Mouse (Mus musculus) macrophage (primary cell): ENCODE data around the gene Gtf3a. TPM values are rescaled to one million over a fixed set of nuclear protein-coding genes. Genes with fewer than 3 reads are reported as not detected.
"Not testable (repeated sequence)": the region's sequence is repeated elsewhere in the genome, so short reads cannot be mapped to it uniquely, and the experiment has no call there.

Source experiments
- H3K27ac ChIP-seq: fragments of 350-480 bp; formaldehyde crosslinking; 2 replicates; pipeline ENCODE4 v1.9.0; 2021
- H3K36me3 ChIP-seq: fragments of 350-480 bp; formaldehyde crosslinking; 2 replicates; pipeline ENCODE4 v1.9.0; 2021; ENCODE audit errors: inconsistent target
- H3K4me3 ChIP-seq: fragments of 350-480 bp; formaldehyde crosslinking; 2 replicates; pipeline ENCODE4 v1.9.0; 2021; ENCODE audit errors: inconsistent target
- H3K79me2 ChIP-seq: fragments of 350-480 bp; formaldehyde crosslinking; 2 replicates; pipeline ENCODE4 v1.9.0; 2021; ENCODE audit errors: inconsistent target
- WGBS: methylation state at CpG from one replicate; pipeline ENCODE4 v1.1.7; 2026; ENCODE audit warnings: inconsistent platforms; ENCODE audit not compliant: missing documents; 5-methylcytosine and 5-hydroxymethylcytosine counted together
- polyA plus RNA-seq: library from polyadenylated mRNA; stranded (reverse); fragments of 250-400 nt; gene quantifications from 3 replicates; pipeline ENCODE4 v1.2.4, GENCODE M21; 2018; ENCODE audit warnings: inconsistent platforms

Gene Gtf3a
- polyA plus RNA-seq, 1 experiment from 2014 or later, result 46.2 TPM

- H3K27ac ChIP-seq, result no peak overlapping the region
- H3K79me2 ChIP-seq, result no peaks in the 10 kb centered on the region
- H3K4me3 ChIP-seq, result no peak overlapping the region
- 18% methylated on average over 24 of the region's 27 CpGs for WGBS
- no peaks in the 10 kb centered on the region for H3K36me3 ChIP-seq
Measured at GRCm38 (mm10) chr5:146920314-146921161, 27.9 kb upstream of the Gtf3a start.

DNA sequence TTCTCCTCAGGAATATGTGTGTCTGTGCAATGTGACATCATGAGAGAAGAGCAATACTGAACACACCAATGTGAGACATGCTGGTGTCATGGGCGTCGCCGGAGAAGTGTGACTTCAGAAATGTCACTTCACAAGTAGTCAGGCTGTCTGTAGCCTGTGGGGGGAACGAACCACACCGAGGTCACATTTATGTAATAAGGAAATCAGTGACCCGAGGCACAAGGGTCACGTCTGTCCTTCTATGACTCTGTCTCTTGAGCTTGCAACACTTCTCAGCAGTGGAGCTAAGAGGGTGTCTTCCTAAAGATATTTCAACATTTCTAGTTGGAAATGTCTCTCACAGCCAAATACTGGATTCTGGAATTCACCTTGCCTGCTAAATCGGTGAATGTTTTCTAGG lies 27.2 kb upstream of the Gtf3a start:
- H3K27ac ChIP-seq, result no peak overlapping the region

DNA sequence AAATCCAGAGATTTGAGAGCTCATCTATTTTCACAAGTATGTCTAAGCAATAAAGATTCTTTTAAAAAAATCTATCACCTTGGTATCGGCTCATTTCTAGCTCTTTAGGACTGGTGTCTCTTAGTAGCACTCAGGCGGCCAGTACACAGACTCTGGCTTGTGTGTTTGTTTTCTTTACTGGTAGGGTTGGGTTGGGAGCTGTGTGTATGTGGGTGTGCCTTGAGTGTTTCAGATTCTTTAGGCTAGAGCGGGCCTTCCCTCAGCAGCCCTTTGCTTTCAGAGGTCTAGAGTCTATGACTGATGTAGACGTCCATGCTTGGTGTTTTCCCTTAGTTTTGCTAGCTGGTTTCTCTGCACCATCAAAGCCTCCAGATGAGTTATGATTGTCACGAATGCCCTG lies 24.9 kb upstream of the Gtf3a start:
- H3K36me3 ChIP-seq, result no peaks in the 10 kb centered on the region
- WGBS, result 90% methylated on average over 5 of the region's 5 CpGs
- H3K27ac ChIP-seq, result no peak overlapping the region
- no peaks in the 10 kb centered on the region for H3K79me2 ChIP-seq
- no peak overlapping the region for H3K4me3 ChIP-seq

More for the DNA sequence above, 27.2 kb upstream of the Gtf3a start:
- H3K79me2 ChIP-seq, result no peaks in the 10 kb centered on the region
- no peaks in the 10 kb centered on the region for H3K36me3 ChIP-seq
- 55% methylated on average over 8 of the region's 8 CpGs for WGBS
- H3K4me3 ChIP-seq, result no peak overlapping the region

- 90% methylated on average over 5 of the region's 5 CpGs for WGBS
- H3K36me3 ChIP-seq, result no peaks in the 10 kb centered on the region
- H3K79me2 ChIP-seq, result no peaks in the 10 kb centered on the region
- H3K27ac ChIP-seq, result no peak overlapping the region
- no peak overlapping the region for H3K4me3 ChIP-seq
Measured at GRCm38 (mm10) chr5:146926673-146927072, 21.8 kb upstream of the Gtf3a start.

DNA sequence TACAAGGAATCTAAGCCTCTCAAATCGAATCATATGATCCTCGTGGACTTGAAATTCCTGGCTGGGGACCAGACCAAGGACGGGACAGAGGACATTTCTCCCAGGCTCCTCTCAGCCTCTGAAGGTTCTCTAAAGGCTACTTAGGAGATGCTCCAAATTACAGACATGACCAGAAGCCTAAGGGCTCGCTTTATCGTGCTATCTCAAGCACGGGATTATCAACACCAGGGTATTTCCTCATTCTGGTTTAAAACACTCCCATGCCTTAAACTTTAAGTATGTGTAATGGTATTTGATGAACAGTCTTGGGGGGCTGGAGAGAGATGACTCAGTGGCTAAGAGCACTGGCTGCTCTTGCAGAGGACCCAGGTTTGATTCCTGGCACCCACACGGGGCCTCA lies 17.0 kb upstream of the Gtf3a start:
- H3K27ac ChIP-seq, result no peak overlapping the region
- no peaks in the 10 kb centered on the region for H3K36me3 ChIP-seq
- no peaks in the 10 kb centered on the region for H3K79me2 ChIP-seq
- WGBS, result 95% methylated on average over 5 of the region's 7 CpGs
- no peak overlapping the region for H3K4me3 ChIP-seq

GRCm38 (mm10) chr5:146931904-146932553 lies 16.4 kb upstream of the Gtf3a start:
- H3K36me3 ChIP-seq, result no peaks in the 10 kb centered on the region
- H3K27ac ChIP-seq, result no peak overlapping the region
- no peaks in the 10 kb centered on the region for H3K79me2 ChIP-seq
- no peak overlapping the region for H3K4me3 ChIP-seq
- 87% methylated on average over 16 of the region's 16 CpGs for WGBS

DNA sequence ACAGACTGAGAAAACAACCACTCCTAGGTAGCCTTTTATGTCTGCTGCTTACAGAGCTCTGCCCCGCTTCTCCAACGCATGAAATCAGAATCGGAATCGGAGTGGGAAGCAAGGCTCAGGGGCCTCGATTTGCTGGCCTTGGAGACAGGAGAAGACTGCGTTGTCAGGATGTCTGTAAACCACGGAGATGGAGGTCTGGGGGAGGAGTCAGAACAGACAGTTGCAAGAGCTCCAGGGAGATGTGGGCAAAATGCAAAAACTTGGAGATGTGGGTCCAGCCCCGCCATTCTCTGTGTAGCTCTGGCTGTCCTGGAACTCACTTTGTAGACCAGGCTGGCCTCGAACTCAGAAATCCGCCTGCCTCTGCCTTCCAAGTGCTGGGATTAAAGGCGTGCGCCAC lies 15.0 kb upstream of the Gtf3a start:
- H3K4me3 ChIP-seq, result no peak overlapping the region
- no peak overlapping the region for H3K27ac ChIP-seq
- H3K79me2 ChIP-seq, result no peaks in the 10 kb centered on the region
- H3K36me3 ChIP-seq, result no peaks in the 10 kb centered on the region
- WGBS, result 80% methylated on average over 12 of the region's 12 CpGs

DNA sequence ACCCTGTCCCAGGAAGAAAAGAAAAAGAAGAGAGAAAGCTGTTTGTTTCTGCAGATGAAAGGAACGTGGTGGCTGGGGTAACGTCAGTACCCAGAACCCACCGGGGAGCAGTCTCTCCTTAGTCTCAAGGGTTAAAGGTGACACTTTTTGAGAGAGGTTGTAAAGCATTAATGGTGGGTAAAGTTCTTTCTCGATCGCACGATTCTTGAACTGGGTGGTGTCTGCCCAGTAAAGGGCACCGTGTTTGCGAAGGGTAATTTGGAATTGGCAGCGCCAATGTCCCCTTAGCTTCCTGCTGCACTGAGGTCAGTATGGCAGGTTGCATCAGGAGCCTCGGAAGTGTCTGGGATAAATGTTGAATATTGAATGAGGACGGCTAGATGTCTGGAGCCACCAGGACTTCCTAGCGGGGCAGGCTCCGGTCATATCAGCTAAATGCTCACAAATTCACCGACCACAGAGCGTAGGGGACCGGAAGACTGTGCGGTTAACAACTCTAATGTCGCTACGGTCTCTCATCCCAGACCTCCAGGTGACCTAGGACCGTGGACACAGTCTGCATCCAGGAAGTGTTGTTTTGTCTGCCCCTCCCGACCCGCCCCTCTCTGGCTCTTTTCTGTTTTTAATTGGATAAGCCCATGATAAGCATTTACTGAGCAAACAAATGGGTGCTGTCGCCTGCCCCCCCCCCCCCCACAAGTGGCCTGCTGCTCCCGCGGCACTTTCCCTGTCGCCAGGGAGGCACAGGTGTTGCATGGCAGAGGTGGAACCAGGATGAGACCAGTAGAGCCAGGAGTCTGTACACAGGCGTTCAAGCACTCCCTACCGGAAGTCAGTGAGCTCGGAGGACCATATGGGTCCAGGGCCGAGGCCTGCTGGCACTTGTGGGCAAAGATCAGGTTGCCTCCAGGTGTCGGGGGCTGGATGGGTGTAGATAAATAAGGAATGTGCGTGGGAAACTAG lies 10.6 kb upstream of the Gtf3a start:
- no peaks in the 10 kb centered on the region for H3K79me2 ChIP-seq
- 86% methylated on average over 28 of the region's 32 CpGs for WGBS
- H3K4me3 ChIP-seq, result no peak overlapping the region
- H3K27ac ChIP-seq, result no peak overlapping the region
- H3K36me3 ChIP-seq, result no peaks in the 10 kb centered on the region

GRCm38 (mm10) chr5:146939109-146939796 lies 9.2 kb upstream of the Gtf3a start:
- no peaks in the 10 kb centered on the region for H3K36me3 ChIP-seq
- H3K79me2 ChIP-seq, result no peaks in the 10 kb centered on the region
- no peak overlapping the region for H3K4me3 ChIP-seq
- H3K27ac ChIP-seq, result no peak overlapping the region
- WGBS, result 88% methylated on average over 16 of the region's 16 CpGs

DNA sequence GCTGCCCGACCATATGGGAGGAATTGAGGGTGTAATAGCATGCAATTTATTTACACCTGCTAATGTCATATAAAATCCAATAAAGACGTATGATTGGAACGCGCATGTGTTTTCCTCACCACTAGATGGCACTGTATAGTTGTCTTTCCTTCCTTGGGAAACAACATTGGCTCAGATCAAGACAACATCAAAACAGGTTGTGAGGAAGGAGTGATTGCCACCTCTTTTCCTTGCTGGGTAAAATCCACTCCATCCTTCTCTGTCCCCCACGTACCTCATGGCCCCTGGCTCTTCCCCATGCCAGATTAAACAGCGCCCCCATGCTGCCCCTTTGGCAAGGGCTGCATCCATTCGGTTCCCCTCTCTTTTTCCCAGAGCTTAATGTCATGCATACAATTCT lies 8.2 kb upstream of the Gtf3a start:
- Histone ChIP-seq H3K36me3 (no peaks in the 10 kb centered on the region), H3K27ac (no peak overlapping the region), H3K4me3 (no peak overlapping the region), H3K79me2 (no peaks in the 10 kb centered on the region)
- 27% methylated on average over 7 of the region's 7 CpGs for WGBS

GRCm38 (mm10) chr5:146941939-146942338 lies 6.5 kb upstream of the Gtf3a start:
- H3K36me3 ChIP-seq, H3K27ac ChIP-seq, H3K79me2 ChIP-seq, H3K4me3 ChIP-seq: not testable (repeated sequence)
- no CpG with 5 or more reads among the region's 2 CpGs for WGBS

DNA sequence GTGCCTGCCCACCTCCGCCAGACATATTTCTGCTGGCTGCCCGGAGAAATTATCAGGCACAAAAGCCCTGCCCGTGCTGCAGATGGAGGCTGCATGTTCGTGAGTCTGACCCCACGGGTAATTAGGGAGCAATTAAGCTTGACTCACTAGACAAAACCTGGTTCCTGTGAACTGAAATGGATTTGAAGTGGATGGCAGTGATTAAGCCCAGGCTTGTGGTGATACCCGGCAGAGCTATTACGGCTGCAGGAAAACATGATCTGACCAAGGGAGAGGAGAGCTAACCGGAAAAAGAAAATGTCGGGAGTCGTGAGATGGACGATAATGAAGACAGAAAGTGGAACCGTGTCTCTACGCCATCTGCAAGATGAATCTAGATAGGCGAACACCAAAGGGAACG lies 5.5 kb upstream of the Gtf3a start:
- no peaks in the 10 kb centered on the region for H3K36me3 ChIP-seq
- H3K27ac ChIP-seq, result no peak overlapping the region
- H3K4me3 ChIP-seq, result no peak overlapping the region
- 96% methylated on average over 15 of the region's 15 CpGs for WGBS
- no peaks in the 10 kb centered on the region for H3K79me2 ChIP-seq

GRCm38 (mm10) chr5:146944568-146944967 lies 3.9 kb upstream of the Gtf3a start:
- no peak overlapping the region for H3K27ac ChIP-seq
- H3K4me3 ChIP-seq, result no peak overlapping the region
- H3K79me2 ChIP-seq, result peaks cover 8% of the 10 kb centered on the region
- no peaks in the 10 kb centered on the region for H3K36me3 ChIP-seq
- WGBS, result 95% methylated on average over 2 of the region's 2 CpGs

DNA sequence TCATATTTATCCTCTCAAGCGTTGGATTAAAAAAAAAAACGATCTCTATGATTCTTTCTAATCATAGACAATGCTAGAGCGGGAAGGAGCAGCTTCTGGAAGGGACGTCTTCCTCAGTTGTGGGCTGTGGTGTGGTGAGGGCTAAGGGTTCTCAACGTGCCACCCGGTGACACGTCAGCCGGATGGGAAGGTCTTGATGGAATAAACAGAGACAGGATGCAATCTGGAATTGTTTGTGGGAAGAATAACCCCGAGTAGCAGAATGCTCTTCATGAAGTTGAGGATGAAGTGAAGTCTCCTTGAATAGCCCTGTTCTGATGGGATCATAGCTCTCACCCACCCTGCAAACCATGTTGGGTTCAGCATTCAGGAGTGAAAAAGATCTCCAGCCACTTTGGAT lies 1.8 kb upstream of the Gtf3a start:
- 92% methylated on average over 9 of the region's 9 CpGs for WGBS
- H3K4me3 ChIP-seq, result no peak overlapping the region
- no peak overlapping the region for H3K27ac ChIP-seq
- peaks cover 21% of the 10 kb centered on the region for H3K79me2 ChIP-seq
- H3K36me3 ChIP-seq, result peaks cover 7% of the 10 kb centered on the region
